Mouse (Mus musculus): ENCODE measurements around the gene Cers5. TPM values are rescaled to one million over a fixed set of nuclear protein-coding genes. Genes with fewer than 3 reads are reported as not detected.
"Not testable (repeated sequence)": the region's sequence is repeated elsewhere in the genome, so short reads cannot be mapped to it uniquely, and the experiment has no call there.

Cers5 gene
- polyA plus RNA-seq, 1 experiment from 2014 or later = 46.8 TPM

DNA sequence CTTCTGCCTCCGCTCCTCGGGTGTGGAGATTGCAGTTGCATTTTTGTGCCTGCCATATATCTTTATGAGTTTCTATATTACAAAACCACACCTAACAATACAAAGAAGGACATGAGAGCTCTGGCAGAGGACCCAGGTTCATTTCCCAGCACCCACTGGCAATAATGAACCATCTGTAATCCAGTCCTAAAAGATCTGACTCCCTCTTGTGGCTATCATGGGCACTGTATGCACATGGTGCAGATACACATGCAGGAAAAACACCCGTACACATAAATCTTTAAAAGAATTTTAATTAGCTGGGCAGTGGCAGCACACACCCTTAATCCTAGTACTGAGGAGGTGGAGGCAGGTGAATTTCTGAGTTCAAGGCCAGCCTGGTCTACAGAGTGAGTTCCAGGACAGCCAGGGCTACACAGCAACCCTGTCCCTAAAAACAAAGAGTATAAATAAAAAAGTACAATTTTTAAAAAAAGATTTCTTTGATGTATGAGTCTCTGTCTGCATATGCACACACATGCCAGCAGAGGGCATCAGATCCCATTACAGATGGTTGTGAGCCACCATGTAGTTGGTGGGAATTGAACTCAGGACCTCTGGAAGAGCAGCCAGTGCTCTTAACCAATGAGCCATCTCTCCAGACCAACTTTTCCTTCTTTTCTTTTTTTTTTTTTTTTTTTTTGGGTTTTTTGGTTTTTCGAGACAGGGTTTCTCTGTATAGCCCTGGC lies 43.5 kb downstream of the Cers5 start:
- Histone ChIP-seq H3K4me1 (ENCODE audit: control insufficient read depth, insufficient read depth, low read length) (peaks cover 10% of the 10 kb centered on the region), H3K27me3 (replicated peaks; ENCODE audit: control insufficient read depth, insufficient read depth, low read length) (no peaks in the 10 kb centered on the region), H3K9me3 (ENCODE audit: control insufficient read depth, low read length) (0 out of 2 replicates have a peak, but pooled peaks cover 2% of the 10 kb centered on the region), H3K36me3 (ENCODE audit: control insufficient read depth, insufficient read depth, low read length) (peaks cover 12% of the 10 kb centered on the region), H3K4me3 (ENCODE audit: low read length) (no peak overlapping the region), H3K9ac (ENCODE audit: low read depth, low read length) (no peak overlapping the region), H3K4me2 (ENCODE audit: low read depth, low read length) (no peak overlapping the region), H3K27ac (ENCODE audit: low read length) (no peak overlapping the region)
- WGBS = 92% methylated on average over 3 of the region's 4 CpGs
- no peak for ATAC-seq

DNA sequence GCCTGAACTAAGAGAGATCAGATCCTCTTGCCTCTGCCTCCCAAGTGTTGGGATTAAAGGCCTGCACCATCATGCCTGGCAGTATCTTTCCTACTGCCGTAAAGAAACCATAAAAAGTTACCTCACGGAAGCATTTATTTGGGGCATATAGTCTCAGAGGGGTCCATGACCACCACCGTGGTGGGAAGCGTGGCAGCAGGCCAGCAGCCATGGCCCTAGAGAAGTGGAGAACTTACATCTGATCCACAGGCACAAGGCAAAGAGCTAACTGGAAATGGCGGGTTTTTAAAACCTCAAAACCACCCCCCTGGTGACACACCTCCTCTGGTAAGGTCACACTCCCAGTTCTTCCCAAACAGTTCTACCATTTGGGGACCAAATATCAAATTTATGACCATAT lies 44.5 kb downstream of the Cers5 start:
- WGBS = 90% methylated on average over 5 of the region's 5 CpGs
- no peak overlapping the region for H3K27ac ChIP-seq (ENCODE audit: low read length)
- H3K27me3 ChIP-seq (replicated peaks; ENCODE audit: control insufficient read depth, insufficient read depth, low read length) = no peaks in the 10 kb centered on the region
- peaks cover 12% of the 10 kb centered on the region for H3K36me3 ChIP-seq (ENCODE audit: control insufficient read depth, insufficient read depth, low read length)
- H3K4me1 ChIP-seq (ENCODE audit: control insufficient read depth, insufficient read depth, low read length) = peaks cover 20% of the 10 kb centered on the region
- no peak overlapping the region for H3K9ac ChIP-seq (ENCODE audit: low read depth, low read length)
- no peak overlapping the region for H3K4me2 ChIP-seq (ENCODE audit: low read depth, low read length)
- H3K4me3 ChIP-seq (ENCODE audit: low read length) = no peak overlapping the region
- ATAC-seq = no peak
- 0 out of 2 replicates have a peak, but pooled peaks cover 2% of the 10 kb centered on the region for H3K9me3 ChIP-seq (ENCODE audit: control insufficient read depth, low read length)

DNA sequence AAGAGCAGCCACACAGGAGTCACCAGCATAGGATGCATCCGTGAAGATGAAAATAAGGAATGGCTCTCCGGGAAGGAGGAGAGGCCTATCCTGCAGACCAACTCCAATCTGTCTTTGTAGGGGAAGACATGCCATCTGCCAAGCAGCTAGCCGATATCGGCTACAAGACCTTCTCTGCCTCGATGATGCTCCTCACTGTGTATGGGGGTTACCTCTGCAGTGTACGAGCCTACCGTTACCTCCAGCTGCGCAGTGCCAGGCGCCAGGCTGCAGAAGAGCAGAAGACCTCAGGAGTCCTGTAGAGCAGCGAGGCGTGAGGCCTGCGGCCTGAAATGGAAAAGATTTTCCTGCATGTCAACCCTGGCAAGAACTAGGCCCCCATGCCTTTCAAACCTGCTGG lies 45.2 kb downstream of the Cers5 start:
- 97% methylated on average over 12 of the region's 12 CpGs for WGBS
- Histone ChIP-seq H3K9ac (ENCODE audit: low read depth, low read length) (no peak overlapping the region), H3K4me3 (ENCODE audit: low read length) (no peak overlapping the region), H3K27ac (ENCODE audit: low read length) (no peak overlapping the region), H3K4me1 (ENCODE audit: control insufficient read depth, insufficient read depth, low read length) (peaks cover 25% of the 10 kb centered on the region), H3K4me2 (ENCODE audit: low read depth, low read length) (no peak overlapping the region), H3K9me3 (ENCODE audit: control insufficient read depth, low read length) (0 out of 2 replicates have a peak, but pooled peaks cover 2% of the 10 kb centered on the region), H3K36me3 (ENCODE audit: control insufficient read depth, insufficient read depth, low read length) (peaks cover 12% of the 10 kb centered on the region), H3K27me3 (replicated peaks; ENCODE audit: control insufficient read depth, insufficient read depth, low read length) (no peaks in the 10 kb centered on the region)
- no peak for ATAC-seq

DNA sequence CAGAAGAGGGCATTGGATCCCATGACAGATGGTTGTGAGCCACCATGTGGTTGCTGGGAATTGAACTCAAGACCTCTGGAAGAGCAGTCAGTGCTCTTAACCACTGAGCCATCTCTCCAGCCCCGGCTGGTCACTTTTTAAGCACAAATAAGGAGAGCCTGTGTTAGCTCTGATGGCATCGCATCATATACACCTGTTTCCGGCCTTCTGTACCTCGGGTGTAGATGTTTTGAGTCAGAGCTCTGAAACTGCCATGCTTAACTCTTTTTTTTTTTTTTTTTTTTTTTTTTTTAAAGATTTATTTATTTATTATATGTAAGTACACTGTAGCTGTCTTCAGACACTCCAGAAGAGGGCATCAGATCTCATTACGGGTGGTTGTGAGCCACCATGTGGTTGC lies 45.6 kb downstream of the Cers5 start:
- WGBS = 91% methylated on average over 4 of the region's 5 CpGs
- not testable (repeated sequence) for H3K9ac ChIP-seq (ENCODE audit: low read depth, low read length); H3K27me3 ChIP-seq (replicated peaks; ENCODE audit: control insufficient read depth, insufficient read depth, low read length); H3K4me2 ChIP-seq (ENCODE audit: low read depth, low read length); H3K4me3 ChIP-seq (ENCODE audit: low read length); ATAC-seq; H3K27ac ChIP-seq (ENCODE audit: low read length); H3K9me3 ChIP-seq (ENCODE audit: control insufficient read depth, low read length)
- H3K4me1 ChIP-seq (ENCODE audit: control insufficient read depth, insufficient read depth, low read length) = peaks cover 25% of the 10 kb centered on the region
- peaks cover 12% of the 10 kb centered on the region for H3K36me3 ChIP-seq (ENCODE audit: control insufficient read depth, insufficient read depth, low read length)

DNA sequence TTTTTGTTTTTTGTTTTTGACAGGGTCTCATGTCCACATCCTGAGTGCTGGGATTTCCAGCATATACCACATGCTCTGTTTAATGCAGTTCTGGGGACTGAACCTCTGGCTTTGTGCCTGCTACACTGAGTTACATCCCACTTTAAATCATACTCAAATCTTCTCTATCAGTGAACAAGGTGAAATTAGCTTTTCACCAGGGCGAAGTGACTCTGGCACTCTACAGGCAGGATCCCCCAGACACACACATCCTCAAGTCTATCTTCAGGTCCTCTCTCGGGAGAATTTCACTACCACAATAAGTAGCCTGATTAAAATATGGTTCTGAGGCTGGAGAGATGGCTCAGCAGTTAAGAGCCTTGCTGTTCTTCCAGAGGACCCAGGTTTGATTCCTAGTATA lies 46.1 kb downstream of the Cers5 start:
- H3K27me3 ChIP-seq (replicated peaks; ENCODE audit: control insufficient read depth, insufficient read depth, low read length) = no peaks in the 10 kb centered on the region
- WGBS = 65% methylated on average over 2 of the region's 2 CpGs
- peak overlapping the region; percentile 98 for H3K4me3 ChIP-seq (ENCODE audit: low read length)
- peaks cover 25% of the 10 kb centered on the region for H3K4me1 ChIP-seq (ENCODE audit: control insufficient read depth, insufficient read depth, low read length)
- peaks cover 12% of the 10 kb centered on the region for H3K36me3 ChIP-seq (ENCODE audit: control insufficient read depth, insufficient read depth, low read length)
- H3K4me2 ChIP-seq (ENCODE audit: low read depth, low read length) = peak overlapping the region; percentile 86
- peak overlapping the region; percentile 97 for H3K9ac ChIP-seq (ENCODE audit: low read depth, low read length)
- no peak for ATAC-seq
- no peak overlapping the region; the same call in 1 of the 2 replicates for H3K27ac ChIP-seq (ENCODE audit: low read length)
- H3K9me3 ChIP-seq (ENCODE audit: control insufficient read depth, low read length) = 0 out of 2 replicates have a peak, but pooled peaks cover 2% of the 10 kb centered on the region

DNA sequence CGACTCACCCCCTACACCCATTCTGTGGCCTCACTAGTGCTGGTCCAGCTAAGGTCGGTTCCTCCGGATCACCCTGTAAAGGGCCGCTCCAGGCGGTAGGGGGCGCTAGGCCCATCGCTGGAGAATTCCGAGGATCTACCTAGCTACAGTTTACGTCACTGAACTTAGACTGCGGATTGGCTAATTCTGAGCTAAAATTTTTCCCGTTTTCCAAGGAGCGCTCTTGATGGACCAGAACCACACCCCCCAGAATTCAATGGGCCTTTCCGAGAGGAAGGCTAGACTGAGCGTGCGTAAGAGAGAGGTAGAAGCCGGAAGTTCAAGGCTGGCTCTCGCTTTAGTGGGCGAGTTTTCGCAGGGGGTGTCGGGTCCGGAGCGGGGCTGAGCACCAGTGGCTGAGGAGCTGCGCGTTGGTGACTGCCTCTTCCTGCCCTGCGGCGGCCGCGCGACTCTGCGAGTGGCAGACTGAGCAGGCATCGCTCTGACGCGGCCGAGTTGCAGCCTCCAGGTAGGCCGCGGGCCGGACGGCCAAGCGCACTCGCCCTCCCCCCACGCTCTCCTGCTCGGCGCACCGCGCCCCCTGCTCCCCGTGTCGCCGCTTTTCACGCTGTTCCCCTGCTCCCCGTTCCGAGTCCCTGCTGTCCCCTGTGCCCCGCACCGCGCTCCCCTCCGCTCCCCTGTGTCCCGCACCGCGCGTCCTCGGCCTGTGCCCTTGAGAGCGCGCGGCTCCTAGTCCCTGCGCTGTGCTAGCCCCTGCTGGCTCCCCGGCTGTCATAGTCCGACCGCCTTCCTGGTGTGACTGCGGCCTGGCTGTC lies 47.1 kb downstream of the Cers5 start, which contains the start of gene Cox14:
TSS of gene Cox14 (plus strand) at position 278 of the 815 bp plus-strand sequence.
- H3K4me1 ChIP-seq (ENCODE audit: control insufficient read depth, insufficient read depth, low read length) = peaks cover 25% of the 10 kb centered on the region
- H3K9ac ChIP-seq (ENCODE audit: low read depth, low read length) = peak within 1 kb of the TSS; percentile 97
- H3K9me3 ChIP-seq (ENCODE audit: control insufficient read depth, low read length) = 0 out of 2 replicates have a peak, but pooled peaks cover 2% of the 10 kb centered on the region
- WGBS = under 1% methylated on average over 68 of the region's 68 CpGs
- H3K27me3 ChIP-seq (replicated peaks; ENCODE audit: control insufficient read depth, insufficient read depth, low read length) = no peaks in the 10 kb centered on the region
- H3K4me2 ChIP-seq (ENCODE audit: low read depth, low read length) = peak within 1 kb of the TSS; percentile 86
- ATAC-seq = peak; percentile 92
- peak within 1 kb of the TSS; percentile 98 for H3K4me3 ChIP-seq (ENCODE audit: low read length)
- peaks cover 12% of the 10 kb centered on the region for H3K36me3 ChIP-seq (ENCODE audit: control insufficient read depth, insufficient read depth, low read length)
- peak within 1 kb of the TSS; percentile 94 for H3K27ac ChIP-seq (ENCODE audit: low read length)

DNA sequence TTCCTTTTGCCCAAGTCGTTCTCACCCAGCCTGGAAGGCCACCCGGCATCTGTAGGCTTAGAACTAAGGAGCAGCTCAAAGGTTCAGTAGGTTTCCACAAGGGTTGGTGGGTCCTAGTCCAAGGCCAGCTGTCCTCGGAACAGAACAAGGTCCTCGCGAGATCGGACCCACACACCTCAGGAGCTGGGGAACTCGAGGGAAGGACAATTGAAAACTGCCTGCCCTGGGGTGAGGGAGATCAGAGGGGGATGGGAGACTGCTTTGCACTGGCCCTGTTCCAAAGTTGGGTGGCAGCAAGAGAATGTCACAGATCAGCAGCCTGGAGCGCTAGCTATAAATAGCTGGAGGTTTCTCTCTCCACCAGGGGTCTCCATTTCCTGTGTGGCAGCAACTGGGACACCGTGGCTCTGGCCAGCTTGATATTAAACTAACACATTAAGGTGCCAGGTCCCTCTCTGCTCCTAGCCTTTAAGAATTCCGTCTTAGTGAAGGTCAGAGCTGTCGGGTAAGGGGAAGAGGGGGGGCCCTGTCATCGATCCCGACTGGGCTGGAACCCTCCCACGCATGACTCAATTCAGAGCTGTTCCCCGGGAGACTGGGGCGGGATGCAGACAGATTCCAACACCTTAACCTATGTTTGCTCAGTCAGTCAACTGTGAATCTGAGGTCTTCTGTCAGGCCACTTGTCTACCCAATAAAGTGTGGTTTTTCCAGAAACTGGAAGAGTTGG lies 48.2 kb downstream of the Cers5 start:
- Histone ChIP-seq H3K27me3 (replicated peaks; ENCODE audit: control insufficient read depth, insufficient read depth, low read length) (no peaks in the 10 kb centered on the region), H3K4me1 (ENCODE audit: control insufficient read depth, insufficient read depth, low read length) (peaks cover 30% of the 10 kb centered on the region), H3K4me2 (ENCODE audit: low read depth, low read length) (peak overlapping the region; percentile 80), H3K9ac (ENCODE audit: low read depth, low read length) (peak overlapping the region; percentile 63), H3K9me3 (ENCODE audit: control insufficient read depth, low read length) (0 out of 2 replicates have a peak, but pooled peaks cover 2% of the 10 kb centered on the region), H3K27ac (ENCODE audit: low read length) (peak overlapping the region; percentile 89), H3K36me3 (ENCODE audit: control insufficient read depth, insufficient read depth, low read length) (peaks cover 14% of the 10 kb centered on the region), H3K4me3 (ENCODE audit: low read length) (peak overlapping the region; percentile 98)
- peak; percentile 30 for ATAC-seq
- WGBS = 14% methylated on average over 16 of the region's 16 CpGs

DNA sequence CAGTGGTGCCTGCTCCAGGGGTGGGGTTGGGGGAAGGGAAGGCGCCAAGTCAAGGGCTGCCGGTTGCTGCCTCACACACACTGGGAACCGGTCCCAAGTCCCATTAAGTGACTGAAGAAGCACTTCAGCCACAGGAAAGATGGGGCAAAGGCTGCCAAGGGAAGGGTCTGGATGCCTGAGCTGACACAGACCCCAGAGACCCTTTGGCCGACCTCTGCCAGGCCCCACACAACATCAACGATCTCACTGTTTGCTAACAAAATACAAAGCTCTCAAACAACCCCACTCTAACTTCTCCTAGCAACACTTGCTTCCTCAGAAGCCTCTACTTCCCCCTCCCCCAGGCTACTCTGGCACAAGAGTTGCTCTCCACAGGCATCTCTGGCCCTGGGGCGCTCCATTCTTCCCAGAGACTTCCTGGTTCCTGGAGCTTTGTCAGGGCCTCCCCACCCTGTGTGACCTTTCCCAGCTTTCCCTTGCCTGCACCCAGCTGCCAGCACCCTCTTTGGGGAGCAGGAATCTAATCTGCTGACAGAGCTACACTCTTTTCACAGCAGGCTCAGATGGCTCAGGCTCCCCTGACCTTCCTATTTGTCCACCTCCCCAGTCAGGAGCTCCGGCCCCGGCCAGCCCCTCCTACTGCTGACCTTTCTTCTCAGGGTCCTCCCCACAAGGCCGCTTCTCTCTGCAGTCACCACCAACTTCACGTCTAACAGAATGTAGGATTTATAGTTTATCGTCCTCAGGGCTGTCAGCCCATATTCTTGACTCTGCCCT lies 49.0 kb downstream of the Cers5 start:
- H3K27me3 ChIP-seq (replicated peaks; ENCODE audit: control insufficient read depth, insufficient read depth, low read length) = no peaks in the 10 kb centered on the region
- ATAC-seq = peak; percentile 36
- peaks cover 8% of the 10 kb centered on the region for H3K36me3 ChIP-seq (ENCODE audit: control insufficient read depth, insufficient read depth, low read length)
- 27% methylated on average over 11 of the region's 11 CpGs for WGBS
- peak overlapping the region; percentile 80 for H3K4me2 ChIP-seq (ENCODE audit: low read depth, low read length)
- peak overlapping the region; percentile 63 for H3K9ac ChIP-seq (ENCODE audit: low read depth, low read length)
- H3K27ac ChIP-seq (ENCODE audit: low read length) = peak overlapping the region; percentile 89
- no peak overlapping the region for H3K4me3 ChIP-seq (ENCODE audit: low read length)
- no peaks in the 10 kb centered on the region for H3K9me3 ChIP-seq (ENCODE audit: control insufficient read depth, low read length)
- H3K4me1 ChIP-seq (ENCODE audit: control insufficient read depth, insufficient read depth, low read length) = peaks cover 30% of the 10 kb centered on the region
